Mouse (Mus musculus): ENCODE results near the gene Sult1a1.
A peak's percentile ranks its signal among the peaks of the same experiment; 100 is the strongest.

DNA sequence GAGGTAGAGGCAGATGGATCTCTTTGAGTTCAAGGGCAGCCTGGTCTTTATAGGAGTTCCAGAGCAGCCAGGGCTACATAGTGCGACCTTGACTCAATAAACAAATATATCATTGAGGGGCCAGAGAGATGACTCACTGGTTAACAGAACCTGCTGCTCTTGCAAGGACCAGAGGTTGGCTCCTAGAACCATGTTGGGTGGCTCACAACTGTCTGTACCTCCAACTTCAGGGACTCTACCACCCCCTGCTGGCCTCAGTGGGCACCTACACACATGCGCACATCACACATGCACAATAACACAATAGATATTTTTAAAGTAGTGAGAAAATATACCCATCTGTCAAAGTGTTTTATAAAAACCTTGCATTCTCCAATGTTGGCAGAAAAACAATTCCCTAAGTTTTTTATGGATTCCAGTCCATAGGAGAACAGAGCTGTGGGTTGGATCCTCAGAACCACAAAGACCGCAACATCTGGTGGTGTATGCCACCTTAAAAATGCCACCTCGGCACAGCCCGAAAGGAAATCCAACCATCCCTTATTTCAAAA, 42.6 kb upstream of the Sult1a1 start:
- TF ChIP-seq CTCF (IDR thresholded peaks at IDR 0.05; ENCODE audit: control insufficient read depth, insufficient read depth, insufficient replicate concordance, low read depth, low read length) (peak; percentile 63; the same call in 1 of the 2 replicates), POLR2A (IDR thresholded peaks at IDR 0.05; ENCODE audit: control insufficient read depth, low read depth, low read length) (no peak)

All from testis, adult 2 months (tissue).